Mouse (Mus musculus): ENCODE data around the gene Cdpf1.
"Not testable (repeated sequence)": the region's sequence is repeated elsewhere in the genome, so short reads cannot be mapped to it uniquely, and the experiment has no call there.

The Cdpf1 gene

DNA sequence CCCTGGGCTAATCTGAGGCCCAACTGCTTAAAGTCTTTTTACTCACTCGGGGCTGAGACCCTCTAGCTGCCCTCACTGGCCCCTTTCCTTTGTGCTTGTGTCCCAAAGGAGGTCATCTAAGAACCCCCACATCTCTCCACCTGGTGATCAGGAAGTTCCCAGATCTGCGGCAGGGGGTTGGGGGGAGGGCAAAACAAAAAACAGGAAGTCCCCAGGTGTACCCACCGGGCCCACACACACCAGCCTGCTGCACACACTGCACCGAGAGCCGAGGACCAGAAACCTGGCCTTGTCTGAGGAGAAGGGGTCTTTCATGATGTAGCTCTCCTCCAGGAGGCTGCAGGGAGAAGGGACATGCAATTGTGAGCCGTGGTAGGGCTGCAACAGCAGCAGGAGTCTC, 3.5 kb downstream of the Cdpf1 start:
- DNase-seq = no peak

DNA sequence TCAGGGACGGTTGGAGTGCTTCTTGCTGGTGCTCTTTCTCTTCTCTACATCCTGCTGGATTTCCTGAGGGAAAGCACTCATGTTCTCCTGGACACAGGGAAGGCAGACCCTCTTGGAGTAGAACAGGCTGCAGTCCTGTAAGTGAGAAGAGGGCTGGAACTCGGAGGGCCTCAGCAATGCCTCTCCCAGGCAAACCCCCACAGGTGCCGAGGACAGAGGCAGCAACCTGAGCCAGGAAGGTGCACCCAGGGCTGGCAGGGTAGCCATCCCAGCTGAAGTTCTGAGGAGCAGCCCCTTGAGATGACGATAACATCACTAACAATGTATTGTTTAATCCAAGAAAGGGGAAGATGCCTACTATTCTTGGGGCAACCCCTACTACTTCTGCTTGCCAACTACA, 4.1 kb downstream of the Cdpf1 start:
- no peak for DNase-seq

DNA sequence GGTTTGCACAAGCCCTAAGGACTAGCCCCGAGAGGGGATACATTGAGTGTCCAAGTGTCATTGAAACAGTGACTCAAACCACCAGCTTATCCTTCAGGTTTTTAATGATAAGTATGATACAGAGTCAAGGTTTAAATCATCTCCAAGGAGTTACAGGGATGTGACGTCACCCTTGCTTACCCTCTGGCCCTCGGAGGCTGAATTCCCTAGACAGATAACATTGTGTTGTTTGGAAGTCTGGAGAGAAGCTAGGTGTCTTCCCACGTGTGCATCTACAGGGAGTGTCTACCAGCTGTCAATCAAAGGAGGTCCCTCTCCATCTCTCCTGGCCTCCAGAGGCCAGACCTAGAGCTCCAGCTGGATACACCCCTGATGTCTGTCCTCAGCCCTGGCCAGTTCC, 4.6 kb downstream of the Cdpf1 start:
- DNase-seq = no peak

DNA sequence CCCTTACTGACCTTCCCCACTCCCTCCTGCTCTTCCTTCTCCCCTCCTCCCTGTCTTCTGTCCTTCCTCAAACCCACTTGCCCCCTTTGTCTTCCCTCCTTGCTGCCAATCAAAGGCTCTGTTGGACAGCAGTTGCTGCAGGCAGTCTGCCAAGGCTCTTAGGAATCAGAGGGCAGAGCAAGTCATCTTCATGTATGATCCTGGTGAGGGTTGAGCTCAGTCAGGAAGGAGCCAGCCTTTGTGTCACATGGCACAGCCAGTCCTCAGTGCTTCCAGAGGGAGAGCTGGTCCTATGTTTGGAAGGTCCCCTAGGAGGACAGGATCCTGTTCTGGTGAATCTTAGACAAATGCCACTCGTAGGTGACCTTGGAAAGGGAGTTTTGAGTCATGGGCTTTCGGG, 8.6 kb downstream of the Cdpf1 start:
- peak; percentile 11 for DNase-seq

DNA sequence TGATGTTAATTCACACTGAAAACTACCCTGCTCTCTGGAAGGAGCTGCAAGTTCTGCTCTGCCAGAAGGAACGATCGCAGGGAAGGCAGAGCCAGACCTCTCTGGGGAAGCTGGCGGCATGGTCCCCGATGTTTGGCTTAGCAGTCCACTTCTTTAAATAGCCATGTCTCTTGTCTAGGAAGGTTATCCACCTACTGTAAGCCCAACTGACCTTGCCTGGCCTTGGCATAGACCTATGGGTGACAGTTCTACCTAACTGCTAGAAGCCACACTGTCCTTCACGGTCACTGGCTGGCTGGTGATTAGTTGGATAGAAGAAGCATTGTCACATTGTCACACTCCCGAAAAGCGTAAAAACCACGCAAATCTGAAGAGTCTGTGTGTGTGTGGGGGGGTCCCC, 12.8 kb downstream of the Cdpf1 start:
- DNase-seq = no peak

DNA sequence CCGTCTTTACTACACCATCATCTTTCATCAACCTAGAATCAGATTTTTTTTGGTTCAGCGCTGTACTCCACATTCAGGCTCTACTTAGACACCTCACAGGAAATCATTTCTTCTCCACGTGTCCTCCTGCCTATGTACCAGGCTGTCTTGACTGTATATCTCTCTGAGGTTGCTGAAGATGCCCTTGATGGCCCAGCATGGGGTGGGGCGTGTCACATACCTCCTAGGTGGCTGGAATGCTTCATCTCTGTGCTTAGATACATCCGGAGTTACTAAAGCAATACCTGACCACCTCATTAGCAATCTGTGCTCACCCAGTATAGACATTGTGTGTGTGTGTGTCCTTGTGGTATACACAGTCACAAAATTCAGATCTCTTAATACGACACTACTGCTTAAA, 16.0 kb downstream of the Cdpf1 start:
- no peak for DNase-seq

DNA sequence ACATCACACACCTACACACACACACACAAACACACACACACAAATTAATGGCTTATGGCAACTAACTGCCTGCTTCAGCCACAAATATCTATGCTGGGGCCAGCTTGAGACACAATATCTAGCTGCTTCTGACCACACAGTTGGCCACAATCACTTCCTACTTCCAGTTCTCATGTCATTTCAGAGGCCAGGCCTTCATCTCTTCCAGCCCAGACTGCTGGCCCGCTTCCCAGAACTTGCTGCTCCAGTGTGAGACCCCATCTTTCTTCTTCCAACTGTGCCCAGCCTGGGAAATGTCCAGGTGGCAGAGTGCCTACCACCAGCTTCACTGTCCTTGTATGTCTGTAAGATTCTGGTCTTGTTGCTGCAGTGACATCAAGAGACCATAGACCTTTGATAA, 18.7 kb downstream of the Cdpf1 start:
- no peak for DNase-seq

DNA sequence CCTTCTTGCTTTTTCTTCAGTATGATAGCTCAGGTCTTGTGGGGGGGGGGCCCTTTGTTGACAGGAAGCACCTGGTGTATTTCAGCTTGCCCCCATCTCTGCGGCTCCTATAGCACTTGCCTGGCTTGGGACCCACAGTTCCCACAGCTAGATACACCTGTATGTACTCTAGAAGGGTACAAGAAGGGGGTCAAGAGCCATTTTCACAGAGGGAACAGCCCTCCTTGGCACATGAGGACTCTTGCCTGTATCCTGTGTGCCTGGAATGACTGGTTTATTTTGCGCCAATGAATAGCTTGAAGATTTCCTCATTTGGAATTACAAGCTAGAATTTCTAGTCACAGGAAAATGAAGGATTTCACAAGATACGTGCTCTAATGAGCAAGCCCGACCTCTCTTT, 20.0 kb downstream of the Cdpf1 start:
- DNase-seq = no peak

DNA sequence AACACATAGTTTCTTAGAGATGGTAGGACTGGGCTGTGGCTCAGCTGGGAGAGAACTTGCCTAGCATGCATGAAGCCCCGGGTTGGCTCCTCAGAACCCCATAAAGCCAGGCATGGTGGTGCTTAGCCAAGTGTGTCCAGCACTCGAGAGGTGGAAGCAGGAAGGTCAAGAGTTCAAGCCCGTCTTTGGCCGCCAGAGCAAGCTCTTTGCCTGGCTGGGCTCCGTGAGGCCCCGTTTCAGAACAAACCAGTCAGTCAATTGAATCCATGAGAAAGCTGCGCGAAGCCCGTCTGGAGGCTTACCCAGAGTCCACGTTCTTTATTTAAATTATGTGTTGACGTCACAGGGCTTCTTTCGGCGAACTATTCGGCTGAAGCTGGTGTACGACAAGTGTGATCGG, 22.9 kb downstream of the Cdpf1 start:
- DNase-seq = no peak

DNA sequence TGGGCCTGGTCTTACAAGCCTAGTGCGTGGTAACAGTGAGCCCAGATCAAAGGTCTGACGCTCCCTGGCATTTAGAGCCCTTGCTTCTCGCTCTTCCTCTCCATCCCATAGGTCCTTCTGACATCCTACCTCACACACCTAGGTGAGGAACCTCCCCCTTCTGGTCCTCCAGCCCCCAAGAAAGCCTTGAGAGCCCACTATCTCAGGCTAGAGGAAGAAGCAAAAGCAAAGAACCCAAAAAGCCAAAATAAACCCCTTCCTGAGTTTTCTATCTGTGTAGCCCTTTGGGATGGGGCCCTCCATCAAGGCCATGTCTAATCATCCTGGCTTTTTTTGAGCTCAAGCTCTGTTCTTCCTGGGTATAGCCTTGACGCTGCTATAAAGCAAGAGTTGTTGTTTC, 23.4 kb downstream of the Cdpf1 start:
- DNase-seq = no peak

DNA sequence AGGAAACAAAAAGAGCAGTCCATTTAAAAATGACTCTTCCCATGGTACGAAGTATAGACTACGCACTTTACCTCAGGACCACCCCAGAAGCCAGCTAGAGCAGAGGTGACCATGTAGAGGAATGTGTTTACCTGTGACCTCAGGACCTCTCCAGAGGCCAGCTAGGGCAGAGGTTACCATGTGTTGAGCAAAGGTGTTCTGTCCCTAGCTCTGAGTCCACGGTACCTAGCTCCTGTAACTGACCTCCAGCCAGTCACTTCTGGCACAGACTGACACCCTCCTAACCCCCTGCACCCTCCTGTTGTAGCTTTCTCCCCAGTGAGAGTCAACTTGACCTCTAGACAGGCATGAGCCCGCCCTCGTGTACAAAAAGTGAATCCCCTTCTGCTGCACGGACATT, 24.0 kb downstream of the Cdpf1 start:
- DNase-seq = no peak

DNA sequence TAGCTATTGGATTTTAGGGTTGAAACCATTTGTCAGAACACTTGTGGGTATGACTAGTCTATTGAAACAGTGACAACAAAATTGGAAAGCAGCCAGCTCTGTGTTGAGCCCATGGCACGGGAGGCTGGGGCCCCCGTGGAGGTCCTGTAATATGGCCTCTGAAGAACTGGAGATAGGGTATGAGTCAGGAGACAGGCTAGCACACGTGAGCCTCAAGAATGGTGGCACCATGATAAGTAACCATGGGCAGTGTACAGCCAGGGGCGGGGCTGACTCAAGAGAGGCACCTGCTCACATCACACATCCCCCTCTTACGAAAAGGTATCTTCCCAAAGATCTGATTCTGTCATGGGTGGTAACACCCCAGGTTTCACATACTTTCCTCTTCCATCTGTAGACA, 24.8 kb downstream of the Cdpf1 start:
- no peak for DNase-seq

DNA sequence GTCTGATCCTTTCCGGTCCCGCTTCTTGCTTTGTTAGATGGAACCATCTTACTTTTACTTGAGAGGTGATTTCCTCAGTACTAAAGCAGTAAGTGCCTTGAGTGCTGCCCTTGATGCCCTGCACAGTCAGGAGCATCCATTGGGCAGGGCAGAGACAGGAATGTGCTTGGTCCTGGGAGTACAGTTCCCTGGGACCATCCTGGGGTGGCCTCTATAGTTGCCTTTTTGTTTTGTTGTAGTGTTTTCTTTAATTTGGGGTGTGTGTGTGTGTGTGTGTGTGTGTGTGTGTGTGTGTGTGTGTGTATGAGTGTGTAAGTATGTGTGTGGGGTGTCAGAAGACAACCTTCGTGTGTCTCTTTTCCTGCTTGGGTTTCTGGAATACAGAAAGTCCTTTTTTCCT, 27.2 kb downstream of the Cdpf1 start:
- DNase-seq = no peak

DNA sequence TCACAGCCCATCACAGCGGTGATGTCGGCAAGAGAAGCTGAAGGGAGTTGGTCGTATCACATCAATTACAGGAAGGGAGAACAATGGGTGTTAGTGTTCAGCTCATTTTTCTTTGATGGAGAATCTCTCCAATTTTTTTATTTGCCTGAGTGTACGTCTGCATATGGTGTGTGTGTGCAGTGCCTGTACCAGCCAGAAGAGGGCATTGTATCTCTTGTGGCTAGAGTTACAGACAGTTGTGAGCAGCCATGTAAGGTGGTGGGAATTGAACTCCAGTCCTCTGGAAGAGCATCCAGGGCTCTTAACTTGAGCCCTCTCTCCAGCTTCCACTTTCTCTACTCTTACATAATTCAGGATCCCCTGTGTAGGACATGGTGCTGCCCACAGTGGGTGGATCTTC, 28.4 kb downstream of the Cdpf1 start:
- no peak for DNase-seq

DNA sequence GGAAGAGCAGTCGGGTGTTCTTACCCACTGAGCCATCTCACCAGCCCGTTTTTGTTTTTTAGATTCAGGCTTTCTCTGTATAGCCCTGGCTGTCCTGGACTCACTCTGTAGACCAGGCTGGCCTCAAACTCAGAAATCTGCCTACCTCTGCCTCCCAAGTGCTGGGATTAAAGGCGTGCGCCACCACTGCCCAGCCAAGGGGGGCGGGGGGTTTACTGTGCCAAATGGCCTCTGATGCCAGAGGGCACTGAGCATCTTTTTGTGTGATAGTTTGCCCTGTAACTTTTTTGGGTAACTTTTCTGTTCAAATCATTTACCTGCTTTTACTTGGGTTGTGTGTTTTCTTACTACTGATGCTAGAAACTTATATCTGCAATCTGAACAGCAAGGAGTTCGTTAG, 32.6 kb downstream of the Cdpf1 start:
- DNase-seq = not testable (repeated sequence)

DNA sequence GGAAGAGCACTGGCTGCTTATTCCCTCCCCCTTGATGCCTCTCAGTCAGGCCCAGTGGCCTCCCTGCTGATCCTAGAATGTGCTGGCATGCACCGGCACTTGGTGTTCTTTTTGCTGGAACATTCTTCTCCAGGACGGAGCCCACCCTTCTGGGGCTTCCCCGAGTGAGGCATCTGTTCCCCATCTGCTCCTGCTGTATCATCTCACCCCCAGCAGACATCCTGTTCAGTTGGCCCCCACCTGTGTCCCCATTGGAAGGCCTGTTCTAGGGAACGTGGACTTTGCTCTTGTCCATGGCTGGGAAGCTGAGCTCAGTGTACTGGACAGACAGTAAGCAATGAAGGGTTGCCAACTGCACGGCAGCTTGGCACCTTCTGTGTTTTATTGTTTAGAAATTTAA, 34.7 kb downstream of the Cdpf1 start:
- no peak for DNase-seq

DNA sequence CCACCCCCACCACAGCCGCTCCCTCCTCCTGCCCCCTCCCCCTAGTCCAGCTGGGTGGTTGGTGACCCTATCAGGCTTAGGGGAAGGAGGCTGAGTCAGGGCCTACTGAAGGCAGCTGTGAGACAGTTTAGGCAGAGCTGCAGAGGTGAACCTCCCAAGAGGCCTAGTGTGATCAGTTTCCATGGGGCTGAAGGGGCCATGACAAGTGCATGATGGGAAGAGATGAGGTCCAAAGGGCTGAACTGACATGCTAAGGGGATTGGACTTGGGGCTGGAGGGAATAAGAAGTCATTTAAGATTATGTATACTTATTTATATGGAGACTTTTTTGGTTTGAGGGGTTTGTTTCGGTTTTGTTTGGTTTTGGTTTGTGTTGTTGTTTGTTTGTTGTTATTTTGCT, 35.3 kb downstream of the Cdpf1 start:
- no peak for DNase-seq

DNA sequence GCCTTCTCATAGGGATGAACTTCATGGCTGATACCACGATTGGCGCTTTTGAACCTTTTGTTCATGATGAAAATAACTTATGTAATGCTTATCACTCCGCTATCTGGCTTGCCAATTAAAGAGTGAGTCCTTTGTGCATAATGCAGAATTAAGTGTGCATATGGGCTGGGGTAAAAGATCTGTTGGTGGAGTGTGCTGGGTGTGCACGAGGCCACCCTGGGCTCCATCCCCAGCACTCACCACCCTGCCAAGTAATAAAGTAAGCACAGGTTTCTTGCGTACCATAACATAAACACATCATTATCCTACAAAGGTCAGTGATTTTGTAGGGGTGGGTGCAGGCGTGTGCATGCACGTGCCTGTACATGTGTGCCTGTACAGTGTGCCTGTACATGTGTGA, 36.5 kb downstream of the Cdpf1 start:
- no peak for DNase-seq

DNA sequence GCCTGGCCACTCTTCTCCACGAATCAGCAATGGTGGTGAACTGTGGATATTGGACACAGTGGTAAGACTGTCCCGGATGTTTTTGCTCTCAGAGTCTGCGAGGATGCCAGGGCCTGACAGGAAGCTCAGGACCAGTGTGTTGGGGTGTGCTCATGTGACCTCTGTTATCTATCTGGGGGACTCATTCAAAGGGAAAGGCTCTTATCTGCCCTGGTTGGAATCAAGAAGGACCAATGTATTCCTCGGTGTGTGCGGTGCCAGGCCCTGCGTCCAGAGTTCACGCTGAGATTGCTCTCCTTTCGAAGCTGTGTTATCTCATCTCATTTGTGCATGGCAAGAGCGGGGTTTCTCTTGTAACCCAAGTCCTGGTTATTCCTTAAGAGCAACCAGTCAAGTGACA, 37.1 kb downstream of the Cdpf1 start:
- no peak for DNase-seq

DNA sequence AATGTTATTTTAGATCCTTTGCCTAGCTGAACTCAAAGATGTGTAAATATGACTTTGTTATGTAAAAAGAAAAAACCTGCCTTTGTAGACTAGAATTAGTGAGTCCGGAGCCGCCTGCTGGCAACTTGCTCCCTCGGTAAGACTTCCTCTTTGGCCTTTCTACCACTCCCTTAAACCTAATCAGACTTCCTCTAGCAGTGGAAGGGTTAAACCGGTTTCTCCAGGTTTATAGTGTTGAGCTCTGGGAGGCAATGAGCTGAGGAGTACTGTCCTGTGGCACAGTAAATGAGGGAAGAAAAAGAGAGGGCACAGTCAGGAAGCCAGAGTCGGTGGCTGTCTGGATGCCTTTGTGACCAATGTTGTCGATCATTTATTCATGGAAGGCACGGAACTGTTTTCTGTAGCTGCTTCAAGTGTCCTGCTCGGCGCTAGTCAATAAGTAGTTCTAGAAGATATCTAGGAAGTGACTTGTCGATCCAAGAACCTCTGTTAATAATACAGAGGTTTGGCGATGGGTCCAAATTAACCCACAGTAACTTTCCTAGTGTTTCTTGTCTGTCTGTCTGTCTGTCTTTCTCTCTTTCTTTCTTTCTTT, 39.3 kb downstream of the Cdpf1 start:
- DNase-seq = no peak

DNA sequence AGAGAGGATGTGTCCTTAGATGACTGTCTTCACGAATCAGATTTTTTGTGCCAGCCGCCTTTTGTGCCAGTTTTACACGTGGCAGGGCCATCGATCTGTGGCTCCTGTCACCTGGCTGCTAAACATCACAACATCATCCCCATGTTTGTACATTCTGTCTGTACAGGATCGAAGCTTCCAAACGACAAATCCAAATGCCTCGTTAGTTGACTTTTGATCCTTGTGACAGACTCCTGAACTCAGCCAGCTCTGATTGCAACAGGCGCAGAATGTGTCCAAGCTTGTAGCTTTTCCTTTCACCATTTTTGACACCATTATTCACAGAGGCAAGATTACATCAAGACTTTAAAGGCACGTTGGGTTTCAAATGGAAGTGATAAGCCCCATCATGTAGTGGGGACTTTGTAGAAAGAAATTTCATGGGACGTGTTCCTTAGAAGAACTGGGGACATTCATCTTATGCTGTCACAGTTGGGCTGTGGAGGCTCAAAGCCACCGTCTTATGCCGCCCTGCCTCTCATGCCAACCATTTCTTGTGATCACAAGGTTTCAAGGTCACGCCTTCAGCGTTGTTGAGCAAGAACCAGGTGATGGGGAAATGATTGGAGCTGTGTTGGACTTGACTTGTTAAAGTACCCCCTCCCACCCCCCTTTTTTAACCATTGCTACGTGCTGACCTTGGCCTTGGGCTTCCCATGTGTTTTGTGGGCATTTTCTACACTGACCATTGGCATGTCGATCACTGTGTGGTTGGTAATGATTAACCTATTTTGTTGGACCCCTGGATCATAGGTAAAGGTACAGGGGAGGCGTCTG, 40.0 kb downstream of the Cdpf1 start:
- DNase-seq = no peak

DNA sequence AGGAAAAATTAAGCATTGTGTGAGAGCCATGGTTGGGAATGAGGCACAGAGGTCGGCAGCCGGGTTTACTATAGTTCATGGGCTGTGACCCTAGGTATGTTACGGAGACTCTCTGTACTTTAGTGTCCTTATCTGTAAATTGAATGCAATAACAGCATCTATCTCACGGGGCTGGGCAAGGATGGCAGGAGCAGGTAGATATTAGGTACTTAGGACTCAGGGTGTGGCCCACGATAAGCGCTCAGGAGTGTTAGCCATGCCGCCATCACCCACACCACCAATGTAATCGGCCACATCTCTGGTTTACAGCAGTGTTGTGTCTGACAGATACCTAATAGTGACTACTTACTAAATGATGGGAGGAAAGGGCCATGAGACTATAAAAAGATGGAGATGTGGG, 42.5 kb downstream of the Cdpf1 start:
- DNase-seq = no peak

DNA sequence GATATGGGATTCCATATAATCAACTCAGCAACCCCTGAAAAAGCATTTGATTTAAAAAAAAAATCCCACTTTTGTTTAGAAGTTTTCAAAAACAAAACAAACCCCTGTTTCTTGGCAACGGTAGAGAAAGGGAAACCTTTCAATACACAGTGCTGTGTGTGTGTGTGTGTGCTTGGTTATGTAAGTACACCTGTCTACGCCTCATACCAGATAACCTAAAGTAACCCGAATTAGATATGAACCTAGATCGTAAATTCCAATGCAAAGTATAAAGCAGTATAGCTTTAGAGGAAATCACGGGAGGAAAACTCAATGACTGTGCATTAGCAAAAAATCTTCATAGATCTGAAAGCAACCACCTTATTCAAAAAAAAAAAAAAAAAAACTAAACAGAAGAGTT, 44.8 kb downstream of the Cdpf1 start:
- DNase-seq = no peak

DNA sequence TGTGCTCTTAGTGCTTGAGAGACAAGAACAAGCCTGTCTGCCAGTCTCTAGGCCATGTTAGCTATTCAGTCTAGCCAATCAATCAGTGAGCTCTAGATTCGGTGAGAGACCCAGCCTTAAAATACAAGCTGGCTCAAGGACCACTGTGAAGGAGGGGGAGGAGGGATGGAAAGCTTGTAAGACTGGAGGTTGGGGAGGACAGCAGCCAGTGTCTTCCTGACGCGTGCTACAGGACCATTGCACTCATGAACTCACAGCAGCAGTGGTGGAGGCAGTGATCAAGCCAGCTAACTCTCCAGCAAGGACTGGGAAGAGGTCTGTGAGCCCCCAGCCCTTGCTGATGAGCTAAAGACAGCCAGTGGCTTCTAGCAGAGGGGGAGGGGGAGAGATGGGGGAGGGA, 46.5 kb downstream of the Cdpf1 start:
- no peak for DNase-seq

DNA sequence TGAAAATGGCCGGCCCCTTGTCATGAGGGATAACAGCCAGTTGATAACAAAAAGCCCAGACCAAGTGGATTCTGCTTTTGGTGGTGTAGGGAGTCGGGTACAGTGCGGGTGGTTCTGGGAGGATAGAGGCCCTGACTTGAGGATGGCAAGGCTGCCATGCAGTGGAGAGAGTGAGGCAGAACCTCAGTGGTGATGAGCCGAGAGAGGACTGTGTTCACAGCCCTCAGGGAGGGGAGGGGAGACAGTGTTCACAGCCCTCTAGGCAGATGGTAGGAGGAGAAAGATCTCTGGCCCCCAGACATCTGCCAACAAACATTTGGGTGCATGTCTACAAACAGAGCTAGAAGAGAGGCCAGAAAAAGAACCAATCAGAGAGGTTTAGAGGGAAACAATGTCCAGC, 48.7 kb downstream of the Cdpf1 start:
- no peak for DNase-seq
